7 mouse cellular contexts compared by ENCODE assay signal in genomic region chr1:168214040-168214443, GRCm38 (mm10).
A peak's percentile ranks its signal among the peaks of the same experiment; 100 is the strongest.
DNase-seq lines count a peak whose midpoint lies in the region; ATAC-seq lines count a peak whose summit lies in the region.

No protein-coding gene starts in this region.

- no peaks in the 10 kb centered on the region for H3K9me3 ChIP-seq in hindbrain, embryonic 12.5 days (replicated peaks)

- peaks cover 4% of the 10 kb centered on the region for H3K36me3 ChIP-seq in hindbrain, embryonic 12.5 days

- peak; percentile 82 for ATAC-seq in hindbrain, embryonic 12.5 days (ENCODE audit: low FRiP score)

- no peaks in the 10 kb centered on the region for H3K27me3 ChIP-seq in hindbrain, embryonic 12.5 days

- no peak overlapping the region; the same call in 1 of the 2 replicates for H3K9ac ChIP-seq in hindbrain, embryonic 12.5 days

- H3K4me2 ChIP-seq in hindbrain, embryonic 12.5 days (replicated peaks) = peak overlapping the region; percentile 9; the same call in 1 of the 2 replicates

- H3K4me1 ChIP-seq in hindbrain, embryonic 12.5 days = peaks cover 49% of the 10 kb centered on the region

- H3K27ac ChIP-seq in hindbrain, embryonic 12.5 days = peak overlapping the region; percentile 19; the same call in 1 of the 2 replicates

- DNase-seq in adrenal gland, adult 18-20 months (ENCODE audit: low spot score in 2 of 2) = peak; percentile 68 to 70
- DNase-seq in cerebellum, postnatal 14 days = peak; percentile 87 to 90
- peak; percentile 67 to 75 for DNase-seq in frontal cortex, postnatal 14 days (ENCODE audit: low spot score in 2 of 2)
- peak; percentile 83 to 85 for DNase-seq in layer of hippocampus, postnatal 10 days (ENCODE audit: low spot score in 2 of 2)
- DNase-seq in lung, postnatal 10 days = peak; percentile 85
- peak; percentile 72 for DNase-seq in right cerebral cortex, adult 18-20 months

- WGBS in hindbrain, embryonic 12.5 days = 3% methylated on average over 5 of the region's 5 CpGs

- no peak overlapping the region for H3K4me3 ChIP-seq in hindbrain, embryonic 12.5 days
